Mouse (Mus musculus): Measurements from ENCODE around the gene Mdm1.

- TF ChIP-seq CTCF (IDR thresholded peaks at IDR 0.05; ENCODE audit: borderline replicate concordance, insufficient read depth, low read length), result no peak
- no peak for TF ChIP-seq POLR2A (IDR thresholded peaks at IDR 0.05; ENCODE audit: low read depth, low read length)
These were observed 30.0 kb upstream of the Mdm1 start for GRCm38 (mm10) chr10:118111621-118112020.

Data from embryonic fibroblast, embryonic 13.5 days (primary cell).